Mouse (Mus musculus): ENCODE measurements around the gene Plp1. TPM values are rescaled to one million over a fixed set of nuclear protein-coding genes. Genes with fewer than 3 reads are reported as not detected.

Gene Plp1
- total and polyA plus RNA-seq, 3 experiments, result 3.2 to 7.3 (median 3.6) TPM

- peak; percentile 2 to 15 for DNase-seq
- TF ChIP-seq EP300 (IDR thresholded peaks at IDR 0.05; ENCODE audit: insufficient read depth, low read depth, low read length), result no peak
- TF ChIP-seq CTCF (IDR thresholded peaks at IDR 0.05), result no peak
- no peak for TF ChIP-seq POLR2A (IDR thresholded peaks at IDR 0.05; ENCODE audit: insufficient read depth, low read depth, low read length)
- no peaks in the 10 kb centered on the region for H3K36me3 ChIP-seq (ENCODE audit: control insufficient read depth, insufficient read depth, low read length)
- H3K9ac ChIP-seq (ENCODE audit: low read depth, low read length), result peak within 1 kb of the TSS; percentile 60
- H3K27ac ChIP-seq, result no peak within 1 kb of the TSS
- H3K4me3 ChIP-seq, result peak within 1 kb of the TSS; percentile 22; the same call in 1 of the 2 replicates
- no peaks in the 10 kb centered on the region for H3K4me1 ChIP-seq (ENCODE audit: control insufficient read depth, insufficient read depth, low read length)
- WGBS, result 16% methylated on average over 36 of the region's 36 CpGs
- H3K79me2 ChIP-seq (replicated peaks; ENCODE audit: control insufficient read depth, insufficient read depth, low read length), result no peaks in the 10 kb centered on the region
- intact Hi-C loops (cut with DNase I), result no loop called here
- H3K27me3 ChIP-seq (ENCODE audit: control insufficient read depth, insufficient read depth, low read length), result no peaks in the 10 kb centered on the region
These were observed 45.9 kb downstream of the Plp1 start, which contains the start of gene Rab9b for GRCm38 (mm10) chrX:136868061-136869040. Rab9b (minus strand) TSS chrX:136868755.

Other genes starting within 250 kb of the Plp1 start
- gene Tceal3, start 231.8 kb upstream of the Plp1 start, total RNA-seq (2021), result under 1 TPM; 0.50 to 0.80 TPM
- 0.33 and 1.4 TPM in 2 replicates for gene Tceal3, start 231.8 kb upstream of the Plp1 start, polyA plus RNA-seq (2012; rRNA removed)
- 1 to 10 TPM; 4.8 TPM for gene Tceal1, start 114.7 kb upstream of the Plp1 start, total RNA-seq (2021)
- 2.0 and 3.2 TPM in 2 replicates for gene Tceal1, start 114.7 kb upstream of the Plp1 start, polyA plus RNA-seq (2012; rRNA removed)
- gene Morf4l2, start 79.0 kb upstream of the Plp1 start, total RNA-seq (2021), result 10 to 100 TPM; 76.0 to 90.4 TPM
- 27.5 and 60.8 TPM in 2 replicates for gene Morf4l2, start 79.0 kb upstream of the Plp1 start, polyA plus RNA-seq (2012; rRNA removed)
- not detected for gene Glra4, start 42.5 kb upstream of the Plp1 start, total RNA-seq (2021)
- gene Glra4, start 42.5 kb upstream of the Plp1 start, polyA plus RNA-seq (2012; rRNA removed), result not detected in 2 replicates
- under 1 TPM; 0.07 to 0.26 TPM for gene Rab9b, start 46.1 kb downstream of the Plp1 start, total RNA-seq (2021)
- 0.14 and 0.20 TPM in 2 replicates for gene Rab9b, start 46.1 kb downstream of the Plp1 start, polyA plus RNA-seq (2012; rRNA removed)
- not detected for gene H2bfm, start 104.7 kb downstream of the Plp1 start, total RNA-seq (2021)
- not detected in 2 replicates for gene H2bfm, start 104.7 kb downstream of the Plp1 start, polyA plus RNA-seq (2012; rRNA removed)
- 1 to 10 TPM in 1 of 2 experiments, under 1 TPM in 1; 0.77 to 1.4 TPM for gene Tmsb15b2, start 152.8 kb downstream of the Plp1 start, total RNA-seq (2021)
- not detected in 2 replicates for gene Tmsb15b2, start 152.8 kb downstream of the Plp1 start, polyA plus RNA-seq (2012; rRNA removed)
- not detected for gene Tmsb15l, start 154.2 kb downstream of the Plp1 start, total RNA-seq (2021)
- gene Tmsb15l, start 154.2 kb downstream of the Plp1 start, polyA plus RNA-seq (2012; rRNA removed), result 0.23 and 0.41 TPM in 2 replicates
- not detected for gene Tmsb15b1, start 154.2 kb downstream of the Plp1 start, total RNA-seq (2021)
- gene Tmsb15b1, start 154.2 kb downstream of the Plp1 start, polyA plus RNA-seq (2012; rRNA removed), result not detected in 2 replicates
- gene Zcchc18, start 170.5 kb downstream of the Plp1 start, total RNA-seq (2021), result under 1 TPM; 0.18 TPM
- gene Zcchc18, start 170.5 kb downstream of the Plp1 start, polyA plus RNA-seq (2012; rRNA removed), result 0.27 and 0.38 TPM in 2 replicates
- gene Slc25a53, start 215.6 kb downstream of the Plp1 start, total RNA-seq (2021), result 1 to 10 TPM; 3.1 to 3.2 TPM
- 2.0 and 2.2 TPM in 2 replicates for gene Slc25a53, start 215.6 kb downstream of the Plp1 start, polyA plus RNA-seq (2012; rRNA removed)
- gene Fam199x, start 226.9 kb downstream of the Plp1 start, total RNA-seq (2021), result 1 to 10 TPM; 3.9 to 5.2 TPM
- gene Fam199x, start 226.9 kb downstream of the Plp1 start, polyA plus RNA-seq (2012; rRNA removed), result 0.53 and 1.1 TPM in 2 replicates

Measured in heart, adult 2 months (tissue).